Mouse (Mus musculus) NIH3T3 (cell line): ENCODE data around the gene Eea1.

Experiments used
- DNase-seq: peaks from one replicate; pipeline ENCODE4 v3.0.0-alpha.2; 2012; ENCODE audit warnings: low read depth

Eea1 gene

GRCm38 (mm10) chr10:95949410-95949809 is 9.0 kb downstream of the Eea1 start:
- DNase-seq: no peak

- no peak for DNase-seq
These were observed 9.7 kb downstream of the Eea1 start for GRCm38 (mm10) chr10:95950194-95950593.

GRCm38 (mm10) chr10:95950797-95951196 is 10.3 kb downstream of the Eea1 start:
- no peak for DNase-seq

GRCm38 (mm10) chr10:95951346-95951745 is 10.9 kb downstream of the Eea1 start:
- peak; percentile 30 for DNase-seq

GRCm38 (mm10) chr10:95956629-95957028 is 16.2 kb downstream of the Eea1 start:
- DNase-seq: no peak

- peak; percentile 3 for DNase-seq
These were observed 17.1 kb downstream of the Eea1 start for GRCm38 (mm10) chr10:95957574-95957973.

GRCm38 (mm10) chr10:95964679-95965078 is 24.2 kb downstream of the Eea1 start:
- DNase-seq: no peak

- no peak for DNase-seq
These were observed 29.2 kb downstream of the Eea1 start for GRCm38 (mm10) chr10:95969694-95970093.

GRCm38 (mm10) chr10:95970744-95971212 is 30.3 kb downstream of the Eea1 start:
- peak; percentile 6 for DNase-seq

- no peak for DNase-seq
These were observed 30.9 kb downstream of the Eea1 start for GRCm38 (mm10) chr10:95971341-95971740.

GRCm38 (mm10) chr10:95971942-95972341 is 31.5 kb downstream of the Eea1 start:
- DNase-seq: no peak

- no peak for DNase-seq
These were observed 34.0 kb downstream of the Eea1 start for GRCm38 (mm10) chr10:95974462-95974861.

- no peak for DNase-seq
These were observed 36.3 kb downstream of the Eea1 start for GRCm38 (mm10) chr10:95976798-95977197.

GRCm38 (mm10) chr10:95989731-95990130 is 49.3 kb downstream of the Eea1 start:
- DNase-seq: peak; percentile 58

GRCm38 (mm10) chr10:95991176-95991575 is 50.7 kb downstream of the Eea1 start:
- peak; percentile 25 for DNase-seq

GRCm38 (mm10) chr10:96000904-96001303 is 60.5 kb downstream of the Eea1 start:
- no peak for DNase-seq

- peak; percentile 73 for DNase-seq
These were observed 75.3 kb downstream of the Eea1 start for GRCm38 (mm10) chr10:96015738-96016137.

- no peak for DNase-seq
These were observed 77.0 kb downstream of the Eea1 start for GRCm38 (mm10) chr10:96017418-96017817.

- DNase-seq: peak; percentile 86
These were observed 93.0 kb downstream of the Eea1 start for GRCm38 (mm10) chr10:96033356-96033984.

GRCm38 (mm10) chr10:96034106-96034505 is 93.7 kb downstream of the Eea1 start:
- DNase-seq: no peak

- no peak for DNase-seq
These were observed 95.5 kb downstream of the Eea1 start for GRCm38 (mm10) chr10:96035951-96036350.

- no peak for DNase-seq
These were observed 103.8 kb downstream of the Eea1 start for GRCm38 (mm10) chr10:96044216-96044615.

- DNase-seq: no peak
These were observed 107.6 kb downstream of the Eea1 start for GRCm38 (mm10) chr10:96047960-96048536.

- DNase-seq: no peak
These were observed 108.1 kb downstream of the Eea1 start for GRCm38 (mm10) chr10:96048550-96048949.
